Mouse (Mus musculus) 416B (cell line): ENCODE results near the gene Slc5a10.
"Not testable (repeated sequence)": the region's sequence is repeated elsewhere in the genome, so short reads cannot be mapped to it uniquely, and the experiment has no call there.

ENCODE experiments used
- DNase-seq: peaks from one replicate; pipeline ENCODE4 v3.0.0; 2011; ENCODE audit warnings: low read depth

The Slc5a10 gene

GRCm38 (mm10) chr11:61647956-61648748 is 72.5 kb downstream of the Slc5a10 start:
- DNase-seq, result peak; percentile 95

GRCm38 (mm10) chr11:61647110-61647910 is 73.3 kb downstream of the Slc5a10 start:
- peak; percentile 70 for DNase-seq

GRCm38 (mm10) chr11:61646499-61647039 is 74.1 kb downstream of the Slc5a10 start:
- no peak for DNase-seq

- peak; percentile 19 for DNase-seq
Observed at GRCm38 (mm10) chr11:61645357-61645857, 75.2 kb downstream of the Slc5a10 start.

DNA sequence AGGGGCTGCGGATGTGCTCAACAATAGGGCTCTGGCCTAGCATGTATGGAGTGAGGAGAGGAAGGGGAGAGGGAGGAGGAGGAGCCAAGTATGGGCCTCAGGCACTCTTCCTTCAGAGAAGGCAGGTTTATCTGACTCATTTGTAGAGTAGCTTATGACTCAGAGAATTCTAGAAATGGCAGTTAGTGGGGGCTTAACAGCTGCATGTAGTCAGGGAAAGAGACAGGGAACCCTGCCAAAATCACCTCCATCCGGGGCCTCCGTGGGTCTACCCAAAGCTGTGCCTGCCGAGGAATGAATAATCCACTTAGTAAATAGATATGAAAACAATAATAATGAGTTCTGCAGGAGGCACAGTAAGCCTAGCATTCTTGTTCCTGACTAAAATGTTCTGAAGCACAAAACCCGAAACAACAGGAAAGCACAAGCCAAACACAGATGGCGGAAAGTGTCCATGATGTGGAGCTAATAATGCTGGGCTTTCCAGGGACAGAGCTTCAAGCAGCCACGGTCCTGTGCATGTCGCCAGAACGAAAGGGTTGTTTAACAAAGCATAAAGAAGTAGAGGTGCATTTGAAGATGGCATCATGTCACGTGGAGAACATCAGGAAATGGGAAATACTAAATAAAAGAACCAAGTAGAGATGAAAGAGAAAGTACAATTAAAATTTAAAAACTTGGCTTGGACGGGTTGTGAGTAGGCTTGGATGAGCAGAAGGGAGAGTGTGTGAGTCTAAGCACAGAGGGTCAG is 75.9 kb downstream of the Slc5a10 start:
- peak; percentile 82 for DNase-seq

DNA sequence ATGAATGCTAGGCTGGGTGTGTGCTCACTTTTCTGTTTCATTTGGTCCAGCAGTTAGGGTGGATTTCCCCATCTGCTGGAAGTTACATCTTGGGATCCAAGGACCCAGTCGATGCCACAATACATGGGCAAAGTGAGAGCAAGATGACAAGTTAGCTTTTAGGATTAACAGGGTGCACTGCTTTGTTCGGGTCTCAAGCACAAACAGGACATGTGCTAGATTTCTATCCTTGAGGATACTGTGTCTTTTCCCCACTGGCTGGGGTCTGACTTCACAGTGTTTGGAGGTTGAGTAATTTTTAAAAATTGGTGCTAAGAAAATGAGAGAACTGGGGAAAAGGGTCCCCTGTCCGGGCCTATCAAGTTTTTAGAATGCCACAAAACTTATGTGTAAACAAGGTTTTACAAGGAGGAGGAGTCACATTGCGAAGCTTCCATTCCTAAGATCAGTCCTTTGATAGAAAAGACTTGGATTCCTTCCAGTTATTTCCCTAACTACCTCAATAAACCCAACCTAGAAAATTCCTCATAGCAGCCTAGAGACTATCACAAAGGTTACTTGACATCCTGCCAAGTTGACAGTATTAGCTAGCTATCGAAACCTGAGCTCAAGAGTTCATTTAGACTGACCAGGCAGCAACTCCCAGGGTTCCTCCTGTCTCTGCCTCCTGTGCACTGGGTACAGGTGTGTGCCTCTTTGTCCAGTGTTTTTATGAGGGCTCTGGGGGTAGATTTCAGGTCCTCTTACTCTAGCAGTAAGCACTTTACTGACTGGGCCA is 77.3 kb downstream of the Slc5a10 start:
- no peak for DNase-seq

- peak; percentile 82 for DNase-seq
Observed at GRCm38 (mm10) chr11:61642106-61642505, 78.5 kb downstream of the Slc5a10 start.

GRCm38 (mm10) chr11:61640585-61640984 is 80.0 kb downstream of the Slc5a10 start:
- not testable (repeated sequence) for DNase-seq

GRCm38 (mm10) chr11:61639601-61640177 is 80.9 kb downstream of the Slc5a10 start:
- no peak for DNase-seq

GRCm38 (mm10) chr11:61638764-61639536 is 81.7 kb downstream of the Slc5a10 start:
- peak; percentile 31 for DNase-seq

GRCm38 (mm10) chr11:61637856-61638255 is 82.8 kb downstream of the Slc5a10 start:
- no peak for DNase-seq

DNA sequence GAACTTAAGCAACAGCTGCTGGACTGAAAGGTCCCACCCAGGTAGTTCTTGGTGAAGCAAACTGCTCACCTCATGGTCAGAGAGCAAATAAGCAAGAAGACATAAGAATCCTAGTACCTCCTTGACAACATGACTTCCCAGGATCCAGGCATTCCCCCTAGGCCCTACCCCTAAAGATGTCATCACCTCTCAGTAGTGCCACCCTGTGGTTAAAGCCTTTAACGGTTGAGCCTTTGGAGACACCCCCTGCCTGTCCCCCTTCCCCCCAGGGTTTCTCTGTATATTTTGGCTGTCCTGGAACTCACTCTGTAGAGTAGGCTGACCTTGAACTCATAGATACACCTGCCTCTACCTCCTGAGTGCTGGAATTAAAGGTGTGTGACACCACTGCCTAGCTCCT is 83.2 kb downstream of the Slc5a10 start:
- DNase-seq, result no peak

GRCm38 (mm10) chr11:61636309-61636708 is 84.3 kb downstream of the Slc5a10 start:
- not testable (repeated sequence) for DNase-seq

- DNase-seq, result peak; percentile 64
Observed at GRCm38 (mm10) chr11:61629621-61630020, 91.0 kb downstream of the Slc5a10 start.

GRCm38 (mm10) chr11:61626509-61626908 is 94.1 kb downstream of the Slc5a10 start:
- DNase-seq, result peak; percentile 31

DNA sequence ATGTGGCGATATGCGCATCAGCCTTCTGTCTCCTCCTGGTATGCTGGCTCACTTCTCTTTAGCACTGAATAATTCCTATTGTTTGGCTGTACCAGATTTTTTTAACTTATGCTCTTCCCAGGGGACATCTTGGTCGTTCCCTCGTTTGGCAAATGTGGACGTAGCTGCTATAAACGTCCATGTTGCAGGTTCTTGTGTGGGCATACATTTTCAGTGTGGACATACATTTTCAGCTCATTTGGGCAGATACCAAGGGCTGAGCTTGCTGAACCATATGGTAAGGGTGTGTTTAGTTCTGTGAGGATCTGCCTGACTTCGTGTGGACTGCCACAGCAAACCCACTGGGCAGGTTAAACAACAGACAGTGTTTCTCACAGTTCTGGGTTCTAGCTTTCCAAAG is 95.5 kb downstream of the Slc5a10 start:
- no peak for DNase-seq
